Mouse (Mus musculus) adrenal gland, postnatal 36 days (tissue): Measurements from ENCODE around the gene Slc33a1. TPM values are rescaled to one million over a fixed set of nuclear protein-coding genes. Genes with fewer than 3 reads are reported as not detected.
A peak's percentile ranks its signal among the peaks of the same experiment; 100 is the strongest.

Experiments used
- DNase-seq, 2 experiments: peaks; one replicate each; pipeline ENCODE4 v3.0.0; 2021; ENCODE audit warnings: mixed read lengths in 1 of 2
- long read RNA-seq, 2 experiments: library from polyadenylated mRNA; stranded (forward); transcript quantifications; one replicate each; pipeline ENCODE4 v2.0.0; 2021; ENCODE audit warnings: borderline sequencing depth in 2 of 2
- total RNA-seq, 2 experiments: library from RNA; stranded (reverse); gene quantifications; 2 replicates each; pipeline ENCODE4 v1.2.3; 2021

Slc33a1 gene
- total RNA-seq, result 10 to 100 TPM; 30.8 to 48.3 TPM
- long read RNA-seq, experiment 1, transcript Slc33a1-201 (6 exons, 3,150 nt), result major isoform, 35 of 41 reads
- long read RNA-seq, experiment 1, partial matches to known transcripts, result 0 of 41 reads
- long read RNA-seq, experiment 1, other reads (novel, unspliced or antisense), result 5 of 41 reads
- long read RNA-seq, experiment 2, transcript Slc33a1-201 (6 exons, 3,150 nt), result major isoform, 8 of 11 reads
- long read RNA-seq, experiment 2, partial matches to known transcripts, result 0 of 11 reads
- long read RNA-seq, experiment 2, other reads (novel, unspliced or antisense), result 3 of 11 reads

- peak; percentile 98 to 99 for DNase-seq
Observed at GRCm38 (mm10) chr3:63964100-63964921, at the start of gene Slc33a1. Gene Slc33a1 (minus strand): TSS chr3:63964768.

GRCm38 (mm10) chr3:63988722-63989440 lies 24.3 kb upstream of the Slc33a1 start:
- no peak for DNase-seq

- DNase-seq, result no peak
Observed at GRCm38 (mm10) chr3:63986656-63987055, 22.1 kb upstream of the Slc33a1 start.

- DNase-seq, result no peak
Observed at GRCm38 (mm10) chr3:63977895-63978294, 13.3 kb upstream of the Slc33a1 start.

- peak; percentile 94 to 96 for DNase-seq
Observed at GRCm38 (mm10) chr3:63975955-63976908, 11.7 kb upstream of the Slc33a1 start, which contains the start of gene Gmps. Gene Gmps (plus strand): TSS chr3:63976106.

- DNase-seq, result no peak
Observed at GRCm38 (mm10) chr3:63965929-63966328, 1.4 kb upstream of the Slc33a1 start.

- no peak for DNase-seq
Observed at GRCm38 (mm10) chr3:63964922-63965249, 318 bp upstream of the Slc33a1 start.

GRCm38 (mm10) chr3:63963421-63964099 lies 1.0 kb downstream of the Slc33a1 start:
- peak in 1 of 2 experiments; percentile 1 for DNase-seq

- no peak for DNase-seq
Observed at GRCm38 (mm10) chr3:63949837-63950236, 14.7 kb downstream of the Slc33a1 start.

- DNase-seq, result no peak
Observed at GRCm38 (mm10) chr3:63941204-63941850, 23.2 kb downstream of the Slc33a1 start.

GRCm38 (mm10) chr3:63938928-63939327 lies 25.6 kb downstream of the Slc33a1 start:
- DNase-seq, result no peak

- peak; percentile 94 to 96 for DNase-seq
Observed at GRCm38 (mm10) chr3:63928878-63929859, 35.4 kb downstream of the Slc33a1 start, which contains the start of gene E130311K13Rik. Gene E130311K13Rik (minus strand): TSS chr3:63929472.

GRCm38 (mm10) chr3:63919634-63920033 lies 44.9 kb downstream of the Slc33a1 start:
- peak; percentile 18 to 34 for DNase-seq

- DNase-seq, result no peak
Observed at GRCm38 (mm10) chr3:63910301-63910700, 54.3 kb downstream of the Slc33a1 start.

GRCm38 (mm10) chr3:63905241-63905640 lies 59.3 kb downstream of the Slc33a1 start:
- peak; percentile 16 to 18 for DNase-seq

- no peak for DNase-seq
Observed at GRCm38 (mm10) chr3:63904157-63904556, 60.4 kb downstream of the Slc33a1 start.

GRCm38 (mm10) chr3:63900021-63900571 lies 64.5 kb downstream of the Slc33a1 start:
- DNase-seq, result no peak

GRCm38 (mm10) chr3:63899309-63899695 lies 65.3 kb downstream of the Slc33a1 start, which contains the start of gene Plch1:
Gene Plch1 (minus strand): TSS chr3:63899472.
- DNase-seq, result peak; percentile 46 to 50
